Mouse (Mus musculus) spleen, adult 2 months (tissue): ENCODE data around the gene Prkca.

Experiments used
- CTCF ChIP-seq: fragments of 200-500 bp; IDR thresholded peaks from 2 replicates; pipeline ENCODE4 v1.5.1; 2011; ENCODE audit warnings: mild to moderate bottlenecking, inconsistent platforms; ENCODE audit not compliant: insufficient read depth, insufficient read length, insufficient replicate concordance; ENCODE audit errors: extremely low read depth
- POLR2A ChIP-seq: fragments of 200-500 bp; IDR thresholded peaks from 2 replicates; pipeline ENCODE4 v1.6.1; 2011; ENCODE audit warnings: low read depth, low read length, inconsistent platforms

DNA sequence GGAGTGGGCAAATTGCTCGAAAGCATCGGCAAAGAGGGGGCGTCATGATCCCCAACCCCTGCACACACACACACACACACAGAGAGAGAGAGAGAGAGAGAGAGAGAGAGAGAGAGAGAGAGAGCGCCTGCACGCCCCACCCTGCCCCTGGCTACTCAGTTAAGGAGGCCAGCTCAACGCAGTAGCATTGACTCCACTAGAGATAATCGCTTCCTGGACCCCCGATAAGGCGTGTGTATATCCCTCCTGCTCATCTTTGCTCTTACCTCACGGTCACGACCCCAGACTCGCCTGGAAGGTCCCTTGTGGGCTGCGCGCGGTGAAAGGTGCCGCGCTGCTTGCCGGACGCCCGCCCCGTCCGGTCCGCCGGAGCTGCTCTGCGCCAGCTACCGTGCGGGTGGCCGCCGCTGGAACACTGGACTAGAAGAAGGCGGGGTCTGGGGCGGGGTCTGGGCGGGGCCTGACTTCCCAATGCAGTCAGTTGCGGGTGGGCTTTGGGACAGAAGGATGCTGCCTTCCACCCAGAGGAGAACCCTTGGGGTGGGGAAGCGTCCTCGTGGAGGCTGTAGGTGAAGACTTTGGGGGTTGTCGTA, 429.0 kb downstream of the Prkca start, which contains the start of gene Cacng5:
- TF ChIP-seq CTCF (no peak), POLR2A (no peak)
